Mouse (Mus musculus): ENCODE results near the gene Adamts14. TPM values are rescaled to one million over a fixed set of nuclear protein-coding genes. Genes with fewer than 3 reads are reported as not detected.

The Adamts14 gene
- total and polyA plus RNA-seq, 3 experiments: not detected

- H3K4me3 ChIP-seq (ENCODE audit: low read depth, low read length): no peak overlapping the region
- H3K9me3 ChIP-seq (replicated peaks): peaks cover 12% of the 10 kb centered on the region; the same call in 1 of the 2 replicates
- H3K27me3 ChIP-seq (ENCODE audit: insufficient read depth, low read length): no peaks in the 10 kb centered on the region
Observed at GRCm38 (mm10) chr10:61308706-61309320, 35.6 kb upstream of the Adamts14 start.

GRCm38 (mm10) chr10:61305928-61306590 lies 32.8 kb upstream of the Adamts14 start:
- no peak overlapping the region for H3K4me3 ChIP-seq (ENCODE audit: low read depth, low read length)
- ATAC-seq (ENCODE audit: extremely low read depth, insufficient number of reproducible peaks, low FRiP score, poor library complexity, severe bottlenecking) (no peak), DNase-seq (ENCODE audit: low spot score) (no peak)
- H3K27me3 ChIP-seq (ENCODE audit: insufficient read depth, low read length): no peaks in the 10 kb centered on the region
- H3K36me3 ChIP-seq (replicated peaks): no peaks in the 10 kb centered on the region
- TF ChIP-seq GATA2 (IDR thresholded peaks at IDR 0.05; ENCODE audit: borderline replicate concordance, low read depth, low read length): no peak
- no peaks in the 10 kb centered on the region for H3K4me1 ChIP-seq (ENCODE audit: insufficient read depth, low read depth, low read length)
- H3K9me3 ChIP-seq (replicated peaks): peaks cover 22% of the 10 kb centered on the region

More at GRCm38 (mm10) chr10:61308706-61309320, 35.6 kb upstream of the Adamts14 start:
- DNase-seq (ENCODE audit: low spot score) (no peak), ATAC-seq (ENCODE audit: extremely low read depth, insufficient number of reproducible peaks, low FRiP score, poor library complexity, severe bottlenecking) (no peak)
- H3K36me3 ChIP-seq (replicated peaks): no peaks in the 10 kb centered on the region
- H3K4me1 ChIP-seq (ENCODE audit: insufficient read depth, low read depth, low read length): no peaks in the 10 kb centered on the region
- TF ChIP-seq CTCF (IDR thresholded peaks at IDR 0.05; ENCODE audit: low read depth, low read length) (no peak), TAL1 (conservative IDR thresholded peaks at IDR 0.05; ENCODE audit: low read depth, low read length) (no peak), POLR2AphosphoS5 (IDR thresholded peaks at IDR 0.05; ENCODE audit: insufficient replicate concordance, low read depth, low read length) (no peak), GATA2 (IDR thresholded peaks at IDR 0.05; ENCODE audit: borderline replicate concordance, low read depth, low read length) (no peak), GATA1 (IDR thresholded peaks at IDR 0.05; ENCODE audit: borderline replicate concordance, low read length) (no peak)

GRCm38 (mm10) chr10:61304046-61304445 lies 30.8 kb upstream of the Adamts14 start:
- H3K36me3 ChIP-seq (replicated peaks): no peaks in the 10 kb centered on the region
- ATAC-seq (ENCODE audit: extremely low read depth, insufficient number of reproducible peaks, low FRiP score, poor library complexity, severe bottlenecking) (no peak), DNase-seq (ENCODE audit: low spot score) (no peak)
- H3K4me1 ChIP-seq (ENCODE audit: insufficient read depth, low read depth, low read length): no peaks in the 10 kb centered on the region
- no peak overlapping the region for H3K4me3 ChIP-seq (ENCODE audit: low read depth, low read length)
- H3K9me3 ChIP-seq (replicated peaks): peaks cover 27% of the 10 kb centered on the region
- no peaks in the 10 kb centered on the region for H3K27me3 ChIP-seq (ENCODE audit: insufficient read depth, low read length)
- TF ChIP-seq GATA2 (IDR thresholded peaks at IDR 0.05; ENCODE audit: borderline replicate concordance, low read depth, low read length) (no peak), CTCF (IDR thresholded peaks at IDR 0.05; ENCODE audit: low read depth, low read length) (no peak), POLR2AphosphoS5 (IDR thresholded peaks at IDR 0.05; ENCODE audit: insufficient replicate concordance, low read depth, low read length) (no peak), TAL1 (conservative IDR thresholded peaks at IDR 0.05; ENCODE audit: low read depth, low read length) (no peak), GATA1 (IDR thresholded peaks at IDR 0.05; ENCODE audit: borderline replicate concordance, low read length) (no peak)

- H3K9me3 ChIP-seq (replicated peaks): peaks cover 29% of the 10 kb centered on the region
- no peaks in the 10 kb centered on the region for H3K27me3 ChIP-seq (ENCODE audit: insufficient read depth, low read length)
- no peak overlapping the region for H3K4me3 ChIP-seq (ENCODE audit: low read depth, low read length)
- no peak for DNase-seq (ENCODE audit: low spot score)
- H3K4me1 ChIP-seq (ENCODE audit: insufficient read depth, low read depth, low read length): no peaks in the 10 kb centered on the region
- TF ChIP-seq CTCF (IDR thresholded peaks at IDR 0.05; ENCODE audit: low read depth, low read length) (no peak), GATA2 (IDR thresholded peaks at IDR 0.05; ENCODE audit: borderline replicate concordance, low read depth, low read length) (no peak), POLR2AphosphoS5 (IDR thresholded peaks at IDR 0.05; ENCODE audit: insufficient replicate concordance, low read depth, low read length) (no peak), GATA1 (IDR thresholded peaks at IDR 0.05; ENCODE audit: borderline replicate concordance, low read length) (no peak), TAL1 (conservative IDR thresholded peaks at IDR 0.05; ENCODE audit: low read depth, low read length) (no peak)
- no peaks in the 10 kb centered on the region for H3K36me3 ChIP-seq (replicated peaks)
- no peak for ATAC-seq (ENCODE audit: extremely low read depth, insufficient number of reproducible peaks, low FRiP score, poor library complexity, severe bottlenecking)
Observed at GRCm38 (mm10) chr10:61300996-61301395, 27.8 kb upstream of the Adamts14 start.

GRCm38 (mm10) chr10:61297477-61297876 lies 24.2 kb upstream of the Adamts14 start, which contains the start of gene Prf1:
Gene Prf1, plus strand, starts transcription at chr10:61297833.
- no peak for TF ChIP-seq GATA1 (IDR thresholded peaks at IDR 0.05; ENCODE audit: borderline replicate concordance, low read length)
- no peak for TF ChIP-seq GATA2 (IDR thresholded peaks at IDR 0.05; ENCODE audit: borderline replicate concordance, low read depth, low read length)
- no peak for TF ChIP-seq POLR2AphosphoS5 (IDR thresholded peaks at IDR 0.05; ENCODE audit: insufficient replicate concordance, low read depth, low read length)
- no peak for TF ChIP-seq CTCF (IDR thresholded peaks at IDR 0.05; ENCODE audit: low read depth, low read length)
- no peak for TF ChIP-seq TAL1 (conservative IDR thresholded peaks at IDR 0.05; ENCODE audit: low read depth, low read length)
- Histone ChIP-seq H3K27me3 (ENCODE audit: insufficient read depth, low read length) (no peaks in the 10 kb centered on the region), H3K9me3 (replicated peaks) (peaks cover 16% of the 10 kb centered on the region), H3K4me1 (ENCODE audit: insufficient read depth, low read depth, low read length) (no peaks in the 10 kb centered on the region), H3K36me3 (replicated peaks) (no peaks in the 10 kb centered on the region), H3K4me3 (ENCODE audit: low read depth, low read length) (no peak within 1 kb of the TSS)
- DNase-seq (ENCODE audit: low spot score) (no peak), ATAC-seq (ENCODE audit: extremely low read depth, insufficient number of reproducible peaks, low FRiP score, poor library complexity, severe bottlenecking) (no peak)

GRCm38 (mm10) chr10:61296713-61297445 lies 23.6 kb upstream of the Adamts14 start:
- TF ChIP-seq GATA2 (IDR thresholded peaks at IDR 0.05; ENCODE audit: borderline replicate concordance, low read depth, low read length) (no peak), POLR2AphosphoS5 (IDR thresholded peaks at IDR 0.05; ENCODE audit: insufficient replicate concordance, low read depth, low read length) (no peak), GATA1 (IDR thresholded peaks at IDR 0.05; ENCODE audit: borderline replicate concordance, low read length) (no peak), CTCF (IDR thresholded peaks at IDR 0.05; ENCODE audit: low read depth, low read length) (no peak)
- no peak for ATAC-seq (ENCODE audit: extremely low read depth, insufficient number of reproducible peaks, low FRiP score, poor library complexity, severe bottlenecking)

More at GRCm38 (mm10) chr10:61296713-61297445, 23.6 kb upstream of the Adamts14 start:
- DNase-seq (ENCODE audit: low spot score): no peak
- Histone ChIP-seq H3K9me3 (replicated peaks) (peaks cover 16% of the 10 kb centered on the region), H3K4me3 (ENCODE audit: low read depth, low read length) (no peak overlapping the region), H3K4me1 (ENCODE audit: insufficient read depth, low read depth, low read length) (no peaks in the 10 kb centered on the region), H3K27me3 (ENCODE audit: insufficient read depth, low read length) (no peaks in the 10 kb centered on the region), H3K36me3 (replicated peaks) (no peaks in the 10 kb centered on the region)
